Mouse (Mus musculus) brain, embryonic 14.5 days (tissue): ENCODE results near the gene Cptp. TPM values are rescaled to one million over a fixed set of nuclear protein-coding genes. Genes with fewer than 3 reads are reported as not detected.
A peak's percentile ranks its signal among the peaks of the same experiment; 100 is the strongest.

ENCODE experiments used
- DNase-seq: peaks from one replicate; pipeline ENCODE4 v3.0.0-alpha.2; 2011; ENCODE audit warnings: low read depth
- CTCF ChIP-seq: fragments of 200-500 bp; IDR thresholded peaks from 2 replicates; pipeline ENCODE4 v1.5.1; 2012; ENCODE audit warnings: inconsistent platforms, mild to moderate bottlenecking, moderate library complexity, borderline replicate concordance; ENCODE audit not compliant: insufficient read depth, insufficient read length; ENCODE audit errors: extremely low read depth
- POLR2A ChIP-seq: fragments of 200-500 bp; IDR thresholded peaks from 2 replicates; pipeline ENCODE4 v1.6.1; 2012; ENCODE audit warnings: mild to moderate bottlenecking, inconsistent platforms, borderline replicate concordance; ENCODE audit not compliant: poor library complexity, insufficient read depth, insufficient read length, severe bottlenecking; ENCODE audit errors: extremely low read depth
- polyA plus RNA-seq: library from polyadenylated mRNA; depleted of rRNA; stranded (reverse); fragments of >200 nt; gene quantifications from 2 replicates; pipeline ENCODE4 v1.2.3, GENCODE M21; 2012

Gene Cptp
- polyA plus RNA-seq, 1 experiment = 29.0 TPM

DNA sequence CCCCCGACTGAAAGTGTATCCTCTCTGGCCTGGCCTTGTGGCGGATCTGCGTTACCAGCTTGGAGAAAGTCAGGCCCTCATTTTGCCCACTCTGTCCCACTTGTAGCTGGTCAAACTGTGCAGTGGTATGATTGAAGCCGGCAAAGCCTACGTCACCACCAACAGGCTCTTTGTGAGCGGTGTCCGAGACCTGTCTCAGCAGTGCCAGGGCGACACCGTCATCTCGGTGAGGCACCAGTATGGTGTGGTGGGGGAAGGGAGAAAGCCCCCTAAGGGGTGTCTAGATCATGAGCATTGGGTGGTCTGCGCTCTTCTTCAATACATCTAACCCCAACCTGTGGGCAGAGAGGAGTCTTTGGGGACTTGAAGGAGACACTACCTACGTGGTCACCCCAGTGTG is 27.2 kb upstream of the Cptp start:
- TF ChIP-seq CTCF (no peak), POLR2A (no peak)
- DNase-seq = no peak

DNA sequence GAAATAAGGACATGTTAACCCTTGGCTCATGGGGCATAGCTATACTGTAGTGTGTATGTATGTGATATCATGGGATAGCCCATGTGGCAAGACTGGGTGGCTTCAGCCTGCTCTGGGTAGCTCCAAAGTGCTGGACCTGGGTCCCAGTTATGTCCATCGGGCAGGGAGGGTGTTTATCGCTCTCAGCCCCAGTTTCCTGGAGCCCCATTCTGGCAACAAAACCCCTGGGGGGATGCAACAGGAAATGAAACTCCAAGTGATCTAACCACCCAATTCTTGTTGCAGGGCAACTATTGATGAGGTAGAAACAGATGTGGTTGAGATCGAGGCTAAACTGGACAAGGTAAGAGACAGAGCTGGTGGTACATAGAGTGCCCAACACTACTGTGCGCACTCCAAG is 26.6 kb upstream of the Cptp start:
- TF ChIP-seq POLR2A (no peak), CTCF (no peak)
- DNase-seq = no peak

DNA sequence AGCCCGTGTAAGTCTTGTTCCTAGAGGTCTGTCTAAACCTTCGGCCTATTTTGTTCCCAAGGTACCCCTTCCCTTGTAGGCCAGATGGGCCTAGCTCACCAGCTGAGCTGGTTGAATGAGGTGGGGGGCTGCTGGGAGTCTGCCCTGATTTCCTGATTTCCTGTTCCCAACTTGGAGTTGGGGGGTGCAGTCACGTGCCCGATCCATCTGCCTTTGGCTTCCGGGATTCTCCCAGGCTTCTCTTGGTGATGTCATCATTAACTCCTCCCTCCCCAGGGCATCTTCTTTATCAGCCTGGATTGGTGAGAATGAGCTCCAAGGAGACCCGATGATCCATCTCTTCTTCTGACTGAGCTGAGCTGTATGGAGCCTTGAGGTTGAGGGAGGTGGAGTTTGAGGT is 26.0 kb upstream of the Cptp start:
- peak; percentile 79 for DNase-seq
- TF ChIP-seq CTCF = no peak

DNA sequence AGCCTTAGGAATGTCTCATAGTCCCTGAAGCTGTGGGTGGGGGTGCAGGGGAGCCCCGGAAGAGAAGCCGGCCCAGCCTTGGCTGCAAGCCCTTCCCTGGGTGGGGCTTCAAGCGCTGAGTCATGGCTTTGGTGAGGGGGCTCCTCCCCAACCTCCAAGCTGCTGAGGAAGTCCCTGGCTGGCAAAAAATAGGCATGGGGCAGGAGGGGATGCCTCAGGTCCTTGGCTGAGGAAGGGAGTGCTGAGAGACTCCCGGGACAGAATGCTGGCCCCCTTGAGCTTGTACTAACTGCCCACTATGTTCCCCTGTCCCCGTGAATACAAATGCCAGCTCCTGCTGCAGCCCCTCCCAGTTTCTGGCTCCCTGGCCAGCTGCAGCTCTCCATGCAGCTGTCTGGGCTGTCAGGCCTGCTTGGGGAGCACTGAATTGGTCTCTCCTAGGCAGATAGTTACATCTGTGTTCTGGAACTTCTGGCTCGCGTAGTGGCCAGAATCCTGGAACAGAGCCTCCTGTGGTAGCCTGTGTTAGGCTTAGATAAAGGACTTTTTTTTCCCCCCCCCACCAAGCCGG is 25.2 kb upstream of the Cptp start:
- DNase-seq = peak; percentile 26
- TF ChIP-seq CTCF (no peak), POLR2A (no peak)

DNA sequence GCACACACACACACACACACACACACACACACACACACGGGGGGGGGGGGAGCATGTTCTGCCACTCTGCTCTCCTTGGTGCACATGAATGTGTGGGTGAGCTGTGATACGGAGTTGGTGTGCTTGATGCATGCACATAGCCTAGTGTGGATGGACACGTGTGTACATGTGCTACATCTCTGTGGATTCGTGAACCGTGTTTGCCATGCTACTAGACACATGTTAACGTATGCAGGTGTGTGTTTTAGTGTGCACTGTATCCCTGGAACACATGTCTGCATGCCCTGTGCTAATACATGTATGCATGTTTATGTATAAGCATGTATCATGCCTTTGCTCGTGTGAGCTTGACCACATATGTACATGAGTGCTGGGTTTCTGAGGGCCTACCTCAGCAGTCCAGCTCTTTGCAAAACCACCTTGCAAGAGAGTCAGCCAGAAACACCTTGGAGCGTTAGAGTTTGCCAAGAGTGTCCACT is 24.0 kb upstream of the Cptp start:
- DNase-seq = no peak

DNA sequence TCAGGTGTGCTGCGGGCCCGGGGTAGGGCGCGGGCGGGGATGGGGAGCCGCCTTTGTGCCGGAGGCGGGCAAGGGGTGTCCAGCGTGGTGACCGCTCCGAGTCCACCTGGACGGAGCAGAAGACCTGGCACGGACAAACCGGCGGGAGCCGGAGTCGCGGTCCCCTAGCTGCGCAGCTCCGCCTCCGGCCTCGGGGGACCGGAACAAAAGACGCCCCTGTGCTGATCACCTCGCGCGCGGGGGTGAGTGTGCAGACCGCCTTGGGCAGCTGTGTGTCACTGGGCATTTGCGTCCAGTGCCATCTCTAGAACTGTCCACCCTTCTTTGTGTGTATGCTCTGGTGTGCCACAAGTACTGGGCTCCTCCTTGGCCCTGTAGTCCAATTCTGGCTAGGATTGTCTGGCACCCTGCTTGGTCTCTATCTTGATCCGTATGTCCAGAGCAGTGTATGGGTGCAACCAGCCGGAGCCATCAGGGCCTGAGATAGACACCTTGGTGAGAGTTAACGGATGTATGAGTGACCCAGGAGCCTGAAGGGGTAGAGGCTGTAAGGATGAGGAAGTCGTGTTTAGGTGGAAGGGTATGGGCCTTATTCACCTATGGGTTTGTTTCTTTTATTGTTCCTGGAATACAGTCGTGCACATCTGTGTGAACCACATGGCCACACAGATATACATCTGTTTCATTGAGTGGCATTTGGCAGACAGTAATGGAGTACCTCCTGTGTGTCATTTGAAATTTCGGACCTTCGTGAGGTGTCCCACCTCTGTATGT is 23.4 kb upstream of the Cptp start:
- no peak for TF ChIP-seq CTCF
- no peak for TF ChIP-seq POLR2A
- peak; percentile 56 for DNase-seq

More for the DNA sequence above, 24.0 kb upstream of the Cptp start:
- TF ChIP-seq CTCF = no peak
- no peak for TF ChIP-seq POLR2A

DNA sequence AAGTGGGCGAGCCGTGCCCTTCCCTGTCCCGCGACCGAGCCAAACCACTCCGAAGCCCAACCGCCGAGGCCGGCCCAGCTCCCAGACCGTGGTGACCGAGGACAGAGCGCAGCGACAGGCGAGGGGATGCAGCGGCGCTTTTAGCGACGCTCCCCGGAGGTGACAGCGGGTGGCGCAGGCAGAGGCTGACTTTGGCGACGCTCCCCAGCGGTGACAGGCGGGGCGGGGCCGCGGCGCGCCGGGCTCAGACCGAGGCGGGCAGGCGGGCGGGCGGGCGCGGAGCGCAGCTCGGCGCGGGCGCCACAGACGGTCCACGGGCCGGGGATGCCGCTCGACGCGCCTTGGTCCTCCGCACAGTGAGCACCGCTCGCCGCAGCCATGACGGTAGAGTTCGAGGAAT is 22.8 kb upstream of the Cptp start:
- TF ChIP-seq POLR2A (peak; percentile 86), CTCF (peak; percentile 9; the same call in 1 of the 2 replicates)
- DNase-seq = peak; percentile 94

DNA sequence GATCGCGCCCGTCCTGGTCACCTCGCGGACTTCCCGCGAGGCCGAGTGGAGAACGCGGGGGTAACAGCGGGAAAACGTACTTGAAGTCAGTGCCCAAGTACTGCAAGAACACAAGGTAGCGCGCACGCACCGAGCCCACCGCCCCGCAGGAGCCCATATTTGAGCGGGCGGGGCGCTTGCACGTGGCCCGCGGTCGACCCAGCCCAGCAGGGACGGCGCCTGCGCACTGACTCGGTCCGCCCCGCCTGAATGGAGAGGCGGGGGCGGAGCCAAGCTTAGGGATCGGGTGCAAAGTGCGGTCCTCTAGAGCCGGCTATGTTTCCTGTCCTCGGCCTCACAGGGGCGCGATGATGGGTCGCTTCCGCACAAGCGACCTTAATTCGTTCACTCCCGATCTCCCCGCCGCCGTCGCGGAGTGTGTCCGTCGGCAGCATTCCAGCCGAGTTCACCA is 22.3 kb upstream of the Cptp start, which contains the start of the genes Pusl1 and Acap3:
TSS of gene Pusl1 (minus strand) at position 231 of the 451 bp plus-strand sequence.
TSS of gene Acap3 (plus strand) at position 272 of the 451 bp plus-strand sequence.
- no peak for TF ChIP-seq CTCF
- peak; percentile 66; the same call in 1 of the 2 replicates for TF ChIP-seq POLR2A
- peak; percentile 99 for DNase-seq

DNA sequence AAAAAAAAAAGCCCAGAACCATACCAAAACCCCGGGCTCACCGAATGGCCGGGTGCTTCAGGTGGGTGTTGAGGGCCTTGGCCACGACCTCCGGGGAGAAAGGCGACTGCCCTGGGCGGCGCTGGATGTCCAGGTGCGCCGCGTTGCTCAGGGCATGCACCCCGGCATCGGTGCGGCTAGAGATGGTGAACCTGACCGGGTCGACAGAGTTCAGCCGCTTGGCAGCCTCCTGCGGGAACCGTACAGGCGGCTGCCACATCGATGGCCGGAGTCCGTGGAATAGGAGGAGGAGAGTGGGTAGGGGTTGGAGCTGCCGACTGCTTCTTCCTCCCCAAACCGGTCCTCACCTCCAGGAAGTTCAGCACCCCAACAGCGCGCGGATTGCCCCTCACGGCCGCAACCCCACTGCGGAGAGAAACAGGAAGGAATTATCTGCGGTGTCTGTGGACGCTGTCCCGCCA is 21.8 kb upstream of the Cptp start:
- DNase-seq = no peak
- TF ChIP-seq POLR2A (no peak), CTCF (no peak)

DNA sequence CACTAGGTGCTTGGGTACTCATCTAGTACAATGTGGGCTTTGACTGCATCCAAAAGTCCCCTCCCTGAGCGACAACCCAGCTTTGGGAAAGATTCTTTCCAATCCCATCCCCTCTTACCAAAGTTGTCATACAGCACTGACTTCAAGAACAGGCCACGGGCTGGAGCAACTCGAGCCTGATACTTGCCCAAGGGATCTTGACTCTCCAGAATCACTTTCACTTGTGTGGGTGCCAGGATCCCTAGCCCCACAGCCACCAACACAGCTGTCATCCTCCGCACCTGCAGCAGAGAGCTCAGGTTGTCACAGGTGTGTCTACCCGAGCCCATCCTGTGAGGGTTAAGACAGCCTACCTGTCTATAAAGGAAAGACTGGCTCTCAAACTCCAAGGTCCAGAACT is 20.1 kb upstream of the Cptp start:
- no peak for DNase-seq
- no peak for TF ChIP-seq POLR2A
- no peak for TF ChIP-seq CTCF

DNA sequence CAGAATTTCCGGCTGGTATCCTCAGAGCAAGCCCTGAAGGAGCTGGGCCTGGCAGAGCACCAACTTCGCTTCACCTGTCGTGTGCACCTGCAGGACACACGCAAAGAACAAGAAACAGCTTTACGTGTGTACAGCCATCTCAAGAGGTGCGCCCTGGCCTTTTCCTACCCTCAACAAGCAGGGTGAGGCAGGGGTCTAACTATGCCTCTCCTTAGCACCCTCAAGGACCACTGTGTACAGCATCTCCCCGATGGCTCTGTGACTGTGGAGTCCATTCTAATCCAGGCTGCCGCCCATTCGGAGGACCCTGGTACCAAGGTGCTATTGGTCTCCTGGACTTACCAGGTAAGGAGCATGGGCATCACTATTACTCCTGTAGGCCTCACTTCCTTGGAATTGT is 18.9 kb upstream of the Cptp start:
- no peak for DNase-seq
- TF ChIP-seq CTCF (no peak), POLR2A (no peak)
